Mouse (Mus musculus) adrenal gland, adult 2 months (tissue): ENCODE results near the gene Gm49358. TPM values are rescaled to one million over a fixed set of nuclear protein-coding genes. Genes with fewer than 3 reads are reported as not detected.

Experiments used
- DNase-seq: peaks from one replicate; pipeline ENCODE4 v3.0.0; 2021
- polyA plus RNA-seq: library from polyadenylated mRNA; depleted of rRNA; stranded (reverse); fragments of >200 nt; gene quantifications from 2 replicates; pipeline ENCODE4 v1.2.3, GENCODE M21; 2012; rRNA removed
- total RNA-seq, 2 experiments: library from RNA; stranded (reverse); gene quantifications; 2 replicates each; pipeline ENCODE4 v1.2.3; 2021

Gene Gm49358
- total and polyA plus RNA-seq, 3 experiments, result 20.1 to 23.6 TPM; not detected in 1

- no peak for DNase-seq
Observed at GRCm38 (mm10) chr10:86872591-86872990, 108.8 kb downstream of the Gm49358 start.

- DNase-seq, result no peak
Observed at GRCm38 (mm10) chr10:86878721-86879120, 114.9 kb downstream of the Gm49358 start.

GRCm38 (mm10) chr10:86880071-86880806 lies 116.5 kb downstream of the Gm49358 start:
- DNase-seq, result peak; percentile 70

GRCm38 (mm10) chr10:86881448-86881847 lies 117.7 kb downstream of the Gm49358 start:
- DNase-seq, result no peak

Other genes starting within 250 kb of the Gm49358 start
- gene Hsp90b1, start 58.5 kb upstream of the Gm49358 start, total RNA-seq, result 100 to 1,000 TPM; 691 to 855 TPM
- gene Hsp90b1, start 58.5 kb upstream of the Gm49358 start, polyA plus RNA-seq, result 9.6 and 15.2 TPM in 2 replicates
- gene Ttc41, start 58.2 kb upstream of the Gm49358 start, total RNA-seq, result 1 to 10 TPM; 1.6 to 2.5 TPM
- gene Ttc41, start 58.2 kb upstream of the Gm49358 start, polyA plus RNA-seq, result 1.0 and 1.5 TPM in 2 replicates
- 10 to 100 TPM; 29.8 to 57.4 TPM for gene Nt5dc3, start 15.0 kb downstream of the Gm49358 start, total RNA-seq
- 29.0 and 30.2 TPM in 2 replicates for gene Nt5dc3, start 15.0 kb downstream of the Gm49358 start, polyA plus RNA-seq
- under 1 TPM; 0.29 to 0.45 TPM for gene Stab2, start 244.1 kb downstream of the Gm49358 start, total RNA-seq
- gene Stab2, start 244.1 kb downstream of the Gm49358 start, polyA plus RNA-seq, result 0.28 and 0.67 TPM in 2 replicates